17 mouse cellular contexts compared by ENCODE assay signal in the genomic region with DNA sequence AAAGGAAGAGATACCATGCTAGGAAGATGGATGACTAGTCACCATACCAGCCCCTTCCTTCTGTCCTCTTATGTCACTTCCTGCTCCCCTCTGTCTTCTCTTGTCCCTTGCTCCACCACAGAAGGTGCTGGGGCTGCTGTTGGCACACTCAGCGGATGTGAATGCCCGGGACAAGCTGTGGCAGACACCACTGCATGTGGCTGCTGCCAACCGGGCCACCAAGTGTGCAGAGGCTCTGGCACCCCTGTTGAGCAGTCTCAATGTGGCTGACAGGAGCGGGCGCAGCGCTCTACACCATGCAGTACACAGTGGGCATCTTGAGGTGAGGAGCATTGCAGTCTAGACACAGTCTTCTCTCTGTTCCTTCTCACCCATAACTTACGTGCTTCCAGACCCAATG. TPM values are rescaled to one million over a fixed set of nuclear protein-coding genes. Genes with fewer than 3 reads are reported as not detected.
DNase-seq lines count a peak whose midpoint lies in the region; ATAC-seq lines count a peak whose summit lies in the region.
"Had no signal": no experiment of that assay in that cellular context is flagged by ENCODE, and none has a peak within 500 bp of the region (broad histone marks: within the 10 kb centered on the region; RNA-seq: fewer than 3 reads in every experiment).

No protein-coding gene starts in this region.

- H3K36me3 ChIP-seq in hindbrain, embryonic 14.5 days (replicated peaks; ENCODE audit: control insufficient read depth, insufficient read depth): peaks cover 60% of the 10 kb centered on the region
- peaks cover 55% of the 10 kb centered on the region for H3K36me3 ChIP-seq in hindbrain, embryonic 12.5 days
- H3K36me3 ChIP-seq in embryonic facial prominence, embryonic 13.5 days: peaks cover 61% of the 10 kb centered on the region

- WGBS in hindbrain, embryonic 14.5 days: 94% methylated on average over 7 of the region's 7 CpGs
- 92% methylated on average over 7 of the region's 7 CpGs for WGBS in hindbrain, embryonic 12.5 days
- 97% methylated on average over 7 of the region's 7 CpGs for WGBS in embryonic facial prominence, embryonic 13.5 days

- no peak overlapping the region for H3K4me3 ChIP-seq in hindbrain, embryonic 14.5 days (replicated peaks; ENCODE audit: low read length)
- H3K4me3 ChIP-seq in hindbrain, embryonic 12.5 days: no peak overlapping the region
- H3K4me3 ChIP-seq in embryonic facial prominence, embryonic 13.5 days: no peak overlapping the region
- H3K4me3 ChIP-seq: erythroblast, embryonic 14.5 days had no signal

- peaks cover 24% of the 10 kb centered on the region for H3K4me1 ChIP-seq in hindbrain, embryonic 14.5 days (replicated peaks; ENCODE audit: control insufficient read depth, insufficient read depth, low read length)
- H3K4me1 ChIP-seq in hindbrain, embryonic 12.5 days: peaks cover 23% of the 10 kb centered on the region
- H3K4me1 ChIP-seq in embryonic facial prominence, embryonic 13.5 days: peaks cover 26% of the 10 kb centered on the region

- H3K9ac ChIP-seq in hindbrain, embryonic 14.5 days: peak overlapping the region; percentile 100; the same call in 1 of the 2 replicates
- H3K9ac ChIP-seq in hindbrain, embryonic 12.5 days: no peak overlapping the region
- H3K9ac ChIP-seq in embryonic facial prominence, embryonic 13.5 days: 0 out of 2 replicates have a peak overlapping the region, but pooled peaks have one; percentile 99

- no peak overlapping the region for H3K27ac ChIP-seq in hindbrain, embryonic 14.5 days
- H3K27ac ChIP-seq in hindbrain, embryonic 12.5 days: no peak overlapping the region
- H3K27ac ChIP-seq in embryonic facial prominence, embryonic 13.5 days: no peak overlapping the region

- no peaks in the 10 kb centered on the region for H3K27me3 ChIP-seq in hindbrain, embryonic 14.5 days (ENCODE audit: control insufficient read depth, insufficient read depth, low read length)
- H3K27me3 ChIP-seq in hindbrain, embryonic 12.5 days: no peaks in the 10 kb centered on the region
- no peaks in the 10 kb centered on the region for H3K27me3 ChIP-seq in embryonic facial prominence, embryonic 13.5 days

- H3K9me3 ChIP-seq in hindbrain, embryonic 14.5 days (ENCODE audit: control insufficient read depth, low read length): no peaks in the 10 kb centered on the region
- no peaks in the 10 kb centered on the region for H3K9me3 ChIP-seq in hindbrain, embryonic 12.5 days (replicated peaks)
- H3K9me3 ChIP-seq in embryonic facial prominence, embryonic 13.5 days: no peaks in the 10 kb centered on the region

- H3K4me2 ChIP-seq in hindbrain, embryonic 14.5 days (replicated peaks): no peak overlapping the region
- no peak overlapping the region for H3K4me2 ChIP-seq in hindbrain, embryonic 12.5 days (replicated peaks)
- H3K4me2 ChIP-seq in embryonic facial prominence, embryonic 13.5 days: no peak overlapping the region

- no peak for ATAC-seq in hindbrain, embryonic 14.5 days (ENCODE audit: low FRiP score)
- no peak for ATAC-seq in hindbrain, embryonic 12.5 days (ENCODE audit: low FRiP score)
- ATAC-seq in embryonic facial prominence, embryonic 13.5 days (ENCODE audit: insufficient number of reproducible peaks, insufficient read depth, low FRiP score, low TSS enrichment, low read depth): no peak
- ATAC-seq: inflammation-experienced regulatory T-cells, adult 6 months had no signal

- DNase-seq in hindbrain, embryonic 14.5 days (ENCODE audit: low spot score): no peak
- DNase-seq in right cerebral cortex, adult 18-20 months: peak; percentile 32
- no peak for DNase-seq in right cerebral cortex, postnatal 36 days (ENCODE audit: low spot score in 2 of 2)
- peak; percentile 62 for DNase-seq in skeletal muscle tissue, adult 2 months (ENCODE audit: low read depth, low spot score)
- no peak for DNase-seq in adrenal gland, postnatal 36 days
- DNase-seq: kidney, postnatal 14 days; lung, postnatal 10 days; right cerebral cortex, postnatal 25 days had no signal

RNA-seq across cellular contexts. Expression of gene Ankrd52, which starts 2.3 kb away (rescaled TPM):
- 13.0 and 15.4 TPM in 2 replicates for polyA plus RNA-seq in hindbrain, embryonic 14.5 days (2014; fragmentation: Nextera tagmentation; extraction: Ambion mirVana)
- 13.6 and 13.7 TPM in 2 replicates for polyA plus RNA-seq in hindbrain, embryonic 12.5 days (2016; fragmentation: Nextera tagmentation; extraction: Ambion mirVana)
- polyA plus RNA-seq in embryonic facial prominence, embryonic 13.5 days (2015; fragmentation: Nextera tagmentation; extraction: Ambion mirVana): 15.0 and 16.0 TPM in 2 replicates
- 10 to 100 TPM; 56.4 to 70.6 TPM for total RNA-seq in adrenal gland, postnatal 36 days (2021)

RNA-seq across cellular contexts. Expression of gene Coq10a, which starts 10.5 kb away (rescaled TPM):
- polyA plus RNA-seq in hindbrain, embryonic 14.5 days (2014; fragmentation: Nextera tagmentation; extraction: Ambion mirVana): 50.8 and 54.2 TPM in 2 replicates
- 31.7 and 32.8 TPM in 2 replicates for polyA plus RNA-seq in hindbrain, embryonic 12.5 days (2016; fragmentation: Nextera tagmentation; extraction: Ambion mirVana)
- polyA plus RNA-seq in embryonic facial prominence, embryonic 13.5 days (2015; fragmentation: Nextera tagmentation; extraction: Ambion mirVana): 13.1 and 16.2 TPM in 2 replicates
- 10 to 100 TPM; 70.3 to 83.5 TPM for total RNA-seq in adrenal gland, postnatal 36 days (2021)

RNA-seq across cellular contexts. Expression of gene Slc39a5, which starts 21.8 kb away (rescaled TPM):
- 0.22 TPM in 1 of 2 replicates, not detected in the other for polyA plus RNA-seq in hindbrain, embryonic 14.5 days (2014; fragmentation: Nextera tagmentation; extraction: Ambion mirVana)
- polyA plus RNA-seq in hindbrain, embryonic 12.5 days (2016; fragmentation: Nextera tagmentation; extraction: Ambion mirVana): 0.43 TPM in 1 of 2 replicates, not detected in the other
- polyA plus RNA-seq in embryonic facial prominence, embryonic 13.5 days (2015; fragmentation: Nextera tagmentation; extraction: Ambion mirVana): 0.20 and 0.92 TPM in 2 replicates
- total RNA-seq in adrenal gland, postnatal 36 days (2021): not detected
- total RNA-seq: common myeloid progenitor, adult 5-6 weeks; gastrocnemius, adult 8-10 months; left cerebral cortex, adult 18-20 months had no signal
- polyA plus RNA-seq: heart, postnatal 0 days; inflammation-experienced regulatory T-cells, adult 6 months; urinary bladder, adult 2 months had no signal

RNA-seq across cellular contexts. Expression of gene Nabp2, which starts 32.0 kb away (rescaled TPM):
- polyA plus RNA-seq in hindbrain, embryonic 14.5 days (2014; fragmentation: Nextera tagmentation; extraction: Ambion mirVana): 134 and 140 TPM in 2 replicates
- polyA plus RNA-seq in hindbrain, embryonic 12.5 days (2016; fragmentation: Nextera tagmentation; extraction: Ambion mirVana): 102 and 104 TPM in 2 replicates
- polyA plus RNA-seq in embryonic facial prominence, embryonic 13.5 days (2015; fragmentation: Nextera tagmentation; extraction: Ambion mirVana): 72.3 and 73.0 TPM in 2 replicates
- 10 to 100 TPM; 71.4 to 73.6 TPM for total RNA-seq in adrenal gland, postnatal 36 days (2021)

RNA-seq across cellular contexts. Expression of gene Rnf41, which starts 32.2 kb away (rescaled TPM):
- polyA plus RNA-seq in hindbrain, embryonic 14.5 days (2014; fragmentation: Nextera tagmentation; extraction: Ambion mirVana): 70.9 and 83.7 TPM in 2 replicates
- polyA plus RNA-seq in hindbrain, embryonic 12.5 days (2016; fragmentation: Nextera tagmentation; extraction: Ambion mirVana): 60.8 and 61.4 TPM in 2 replicates
- polyA plus RNA-seq in embryonic facial prominence, embryonic 13.5 days (2015; fragmentation: Nextera tagmentation; extraction: Ambion mirVana): 45.4 and 46.7 TPM in 2 replicates
- 10 to 100 TPM; 44.4 to 45.9 TPM for total RNA-seq in adrenal gland, postnatal 36 days (2021)

Comparison
In these comparisons a context has a peak if more than half of its experiments do, and no peak if none do; other contexts are left out.
1. DNase-seq: peak in right cerebral cortex, adult 18-20 months (single experiment) and skeletal muscle tissue, adult 2 months (single experiment); none in hindbrain, embryonic 14.5 days (single experiment), right cerebral cortex, postnatal 36 days (0 of 2) and adrenal gland, postnatal 36 days (0 of 2).